Mouse (Mus musculus): ENCODE measurements at regions not wholly inside any gene's neighbourhood (a gene's known extent, or its start where the extent isn't known, plus 50 kb on each side); places are given as distances from the start of the nearest gene placed in this dataset.

DNA sequence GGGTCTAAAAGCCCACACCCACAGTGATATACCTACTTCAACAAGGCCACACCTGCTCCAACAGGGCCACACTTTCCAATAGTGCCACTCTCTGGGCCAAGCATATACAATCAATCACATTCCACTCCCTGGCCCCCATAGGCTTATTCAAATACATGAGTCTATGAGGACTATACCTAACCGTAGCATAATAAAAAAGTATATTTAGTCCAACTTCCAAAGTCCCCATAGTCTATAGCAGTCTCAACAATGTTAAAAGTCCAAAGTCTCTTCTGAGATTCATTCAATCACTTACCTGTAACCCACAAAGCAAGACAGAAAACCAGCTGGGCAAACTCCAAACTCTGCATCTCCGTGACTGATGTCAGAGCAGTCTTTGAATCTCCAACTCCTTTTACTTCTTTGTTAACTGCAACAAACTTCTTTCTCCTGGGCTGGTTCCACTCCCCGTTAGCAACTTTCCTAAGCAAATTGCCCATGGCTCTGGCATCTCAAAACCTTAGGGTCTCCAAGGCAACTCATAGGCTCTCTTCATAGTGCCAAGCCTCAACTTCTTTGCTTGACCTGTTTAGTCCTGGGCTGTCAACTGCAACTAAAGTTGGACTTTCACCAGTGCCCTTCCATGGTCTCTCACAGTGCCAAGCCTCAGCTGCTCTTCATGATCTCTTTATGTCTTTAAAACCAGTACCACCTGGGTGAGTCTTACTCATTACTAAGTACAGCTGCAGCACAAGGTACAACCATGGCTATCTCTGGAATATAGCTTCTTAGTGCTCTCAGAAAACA is 168.6 kb upstream of the Bmp2 start:
- Histone ChIP-seq H3K27me3 (ENCODE audit: control insufficient read depth, insufficient read depth, low read length) (no peaks in the 10 kb centered on the region), H3K79me2 (ENCODE audit: control insufficient read depth, insufficient read depth, low read length) (no peaks in the 10 kb centered on the region), H3K9ac (ENCODE audit: low read depth, low read length) (no peak overlapping the region), H3K27ac (replicated peaks; ENCODE audit: insufficient read depth, low read depth, low read length) (no peak overlapping the region), H3K36me3 (ENCODE audit: control insufficient read depth, insufficient read depth, low read length) (no peaks in the 10 kb centered on the region), H3K4me1 (ENCODE audit: control insufficient read depth, insufficient read depth, low read length) (no peaks in the 10 kb centered on the region), H3K4me3 (ENCODE audit: insufficient read depth, low read depth, low read length) (no peak overlapping the region)
- DNase-seq (ENCODE audit: extremely low read depth, low read depth, low spot score): no peak
- WGBS: 90% methylated on average over 3 of the region's 3 CpGs
- no peak for TF ChIP-seq POLR2A (IDR thresholded peaks at IDR 0.05; ENCODE audit: extremely low read depth, insufficient read depth, low read length)
- no peak for TF ChIP-seq CTCF (IDR thresholded peaks at IDR 0.05; ENCODE audit: low read depth, low read length)

GRCm38 (mm10) chr2:133385297-133385696 is 166.7 kb upstream of the Bmp2 start:
- H3K4me3 ChIP-seq (ENCODE audit: insufficient read depth, low read depth, low read length): no peak overlapping the region
- TF ChIP-seq CTCF (IDR thresholded peaks at IDR 0.05; ENCODE audit: low read depth, low read length): no peak
- no peak for TF ChIP-seq POLR2A (IDR thresholded peaks at IDR 0.05; ENCODE audit: extremely low read depth, insufficient read depth, low read length)
- WGBS: 76% methylated on average over 2 of the region's 2 CpGs

GRCm38 (mm10) chr2:133387349-133387748 is 164.6 kb upstream of the Bmp2 start:
- no peak overlapping the region for H3K4me3 ChIP-seq (ENCODE audit: insufficient read depth, low read depth, low read length)
- no peaks in the 10 kb centered on the region for H3K36me3 ChIP-seq (ENCODE audit: control insufficient read depth, insufficient read depth, low read length)
- H3K27me3 ChIP-seq (ENCODE audit: control insufficient read depth, insufficient read depth, low read length): no peaks in the 10 kb centered on the region
- no peak for TF ChIP-seq CTCF (IDR thresholded peaks at IDR 0.05; ENCODE audit: low read depth, low read length)
- no peak for TF ChIP-seq POLR2A (IDR thresholded peaks at IDR 0.05; ENCODE audit: extremely low read depth, insufficient read depth, low read length)
- H3K27ac ChIP-seq (replicated peaks; ENCODE audit: insufficient read depth, low read depth, low read length): no peak overlapping the region
- no peaks in the 10 kb centered on the region for H3K4me1 ChIP-seq (ENCODE audit: control insufficient read depth, insufficient read depth, low read length)
- H3K79me2 ChIP-seq (ENCODE audit: control insufficient read depth, insufficient read depth, low read length): no peaks in the 10 kb centered on the region
- 80% methylated on average over 3 of the region's 3 CpGs for WGBS
- no peak overlapping the region for H3K9ac ChIP-seq (ENCODE audit: low read depth, low read length)
- DNase-seq (ENCODE audit: extremely low read depth, low read depth, low spot score): no peak

More at GRCm38 (mm10) chr2:133385297-133385696, 166.7 kb upstream of the Bmp2 start:
- no peaks in the 10 kb centered on the region for H3K27me3 ChIP-seq (ENCODE audit: control insufficient read depth, insufficient read depth, low read length)
- no peaks in the 10 kb centered on the region for H3K36me3 ChIP-seq (ENCODE audit: control insufficient read depth, insufficient read depth, low read length)
- no peak overlapping the region for H3K27ac ChIP-seq (replicated peaks; ENCODE audit: insufficient read depth, low read depth, low read length)
- no peaks in the 10 kb centered on the region for H3K79me2 ChIP-seq (ENCODE audit: control insufficient read depth, insufficient read depth, low read length)
- no peak for DNase-seq (ENCODE audit: extremely low read depth, low read depth, low spot score)
- no peaks in the 10 kb centered on the region for H3K4me1 ChIP-seq (ENCODE audit: control insufficient read depth, insufficient read depth, low read length)
- H3K9ac ChIP-seq (ENCODE audit: low read depth, low read length): no peak overlapping the region

DNA sequence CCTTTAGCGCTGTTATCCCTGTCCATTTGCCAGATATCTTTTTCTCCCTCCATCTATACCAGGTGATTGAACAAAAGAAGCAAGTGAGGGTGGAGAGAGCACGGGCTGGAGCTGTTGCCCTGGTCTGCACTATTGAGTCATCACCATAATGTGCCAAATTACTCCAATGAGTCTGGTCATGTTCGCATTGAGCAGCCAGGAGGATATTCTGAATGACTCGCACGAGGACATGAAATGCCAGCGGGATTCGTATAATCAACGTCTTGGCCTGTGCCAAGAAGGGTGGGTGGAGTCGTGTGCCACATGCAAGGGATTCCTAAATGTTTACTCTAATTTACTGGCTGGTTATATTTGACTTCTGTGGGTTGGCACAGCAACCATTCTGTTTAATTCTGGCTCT is 159.7 kb upstream of the Bmp2 start:
- H3K4me1 ChIP-seq (ENCODE audit: control insufficient read depth, insufficient read depth, low read length): no peaks in the 10 kb centered on the region
- WGBS: 86% methylated on average over 9 of the region's 9 CpGs
- H3K79me2 ChIP-seq (ENCODE audit: control insufficient read depth, insufficient read depth, low read length): no peaks in the 10 kb centered on the region
- no peak for DNase-seq (ENCODE audit: extremely low read depth, low read depth, low spot score)
- no peaks in the 10 kb centered on the region for H3K36me3 ChIP-seq (ENCODE audit: control insufficient read depth, insufficient read depth, low read length)
- H3K27me3 ChIP-seq (ENCODE audit: control insufficient read depth, insufficient read depth, low read length): no peaks in the 10 kb centered on the region
- H3K4me3 ChIP-seq (ENCODE audit: insufficient read depth, low read depth, low read length): no peak overlapping the region
- no peak overlapping the region for H3K27ac ChIP-seq (replicated peaks; ENCODE audit: insufficient read depth, low read depth, low read length)
- no peak for TF ChIP-seq POLR2A (IDR thresholded peaks at IDR 0.05; ENCODE audit: extremely low read depth, insufficient read depth, low read length)
- no peak for TF ChIP-seq CTCF (IDR thresholded peaks at IDR 0.05; ENCODE audit: low read depth, low read length)
- H3K9ac ChIP-seq (ENCODE audit: low read depth, low read length): no peak overlapping the region

- peak; percentile 5 for DNase-seq (ENCODE audit: extremely low read depth, low read depth, low spot score)
- no peak overlapping the region for H3K27ac ChIP-seq (replicated peaks; ENCODE audit: insufficient read depth, low read depth, low read length)
- H3K4me1 ChIP-seq (ENCODE audit: control insufficient read depth, insufficient read depth, low read length): no peaks in the 10 kb centered on the region
- H3K9ac ChIP-seq (ENCODE audit: low read depth, low read length): no peak overlapping the region
- H3K4me3 ChIP-seq (ENCODE audit: insufficient read depth, low read depth, low read length): no peak overlapping the region
- H3K79me2 ChIP-seq (ENCODE audit: control insufficient read depth, insufficient read depth, low read length): no peaks in the 10 kb centered on the region
- H3K27me3 ChIP-seq (ENCODE audit: control insufficient read depth, insufficient read depth, low read length): no peaks in the 10 kb centered on the region
- WGBS: 26% methylated on average over 2 of the region's 2 CpGs
- TF ChIP-seq POLR2A (IDR thresholded peaks at IDR 0.05; ENCODE audit: extremely low read depth, insufficient read depth, low read length) (no peak), CTCF (IDR thresholded peaks at IDR 0.05; ENCODE audit: low read depth, low read length) (no peak)
- no peaks in the 10 kb centered on the region for H3K36me3 ChIP-seq (ENCODE audit: control insufficient read depth, insufficient read depth, low read length)
These were observed 154.4 kb upstream of the Bmp2 start for GRCm38 (mm10) chr2:133397566-133397965.

DNA sequence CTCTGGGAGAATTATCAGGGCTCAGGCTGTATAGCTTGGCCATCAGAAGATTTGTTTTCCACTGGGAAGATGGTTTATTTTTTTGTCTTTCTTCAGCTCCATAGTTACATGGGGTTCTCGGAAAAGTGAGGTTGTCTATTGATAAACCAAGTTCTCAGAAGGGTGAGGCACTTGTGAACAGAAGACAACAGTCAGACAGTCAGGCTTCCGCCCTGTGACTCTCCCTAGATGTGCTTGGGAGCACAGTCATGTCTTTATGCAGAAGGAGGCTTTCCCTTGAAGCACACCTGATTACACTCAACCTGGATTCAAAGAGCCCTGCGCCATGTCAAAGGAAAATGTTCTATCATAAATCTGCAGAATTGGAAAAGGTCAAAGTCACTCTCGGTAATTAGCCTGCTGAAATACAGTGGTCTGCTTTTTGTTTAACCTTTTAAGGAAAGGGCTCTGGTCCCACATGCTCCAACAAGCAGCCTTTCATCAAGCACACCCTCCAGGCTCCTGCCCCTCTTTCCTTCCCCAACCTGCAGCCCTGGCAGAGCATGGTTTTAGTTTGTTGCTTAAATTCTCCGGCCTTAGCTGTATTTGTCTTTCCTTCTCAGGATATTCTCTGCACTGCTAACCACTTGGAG is 152.8 kb upstream of the Bmp2 start:
- Histone ChIP-seq H3K27me3 (ENCODE audit: control insufficient read depth, insufficient read depth, low read length) (no peaks in the 10 kb centered on the region), H3K27ac (replicated peaks; ENCODE audit: insufficient read depth, low read depth, low read length) (no peak overlapping the region), H3K9ac (ENCODE audit: low read depth, low read length) (no peak overlapping the region), H3K4me1 (ENCODE audit: control insufficient read depth, insufficient read depth, low read length) (no peaks in the 10 kb centered on the region), H3K79me2 (ENCODE audit: control insufficient read depth, insufficient read depth, low read length) (no peaks in the 10 kb centered on the region), H3K4me3 (ENCODE audit: insufficient read depth, low read depth, low read length) (no peak overlapping the region), H3K36me3 (ENCODE audit: control insufficient read depth, insufficient read depth, low read length) (no peaks in the 10 kb centered on the region)
- no peak for DNase-seq (ENCODE audit: extremely low read depth, low read depth, low spot score)
- WGBS: 90% methylated on average over 5 of the region's 5 CpGs
- TF ChIP-seq POLR2A (IDR thresholded peaks at IDR 0.05; ENCODE audit: extremely low read depth, insufficient read depth, low read length) (no peak), CTCF (IDR thresholded peaks at IDR 0.05; ENCODE audit: low read depth, low read length) (no peak)
